Mouse (Mus musculus) midbrain, embryonic 10.5 days (tissue): ENCODE measurements at regions not wholly inside any gene's neighbourhood (a gene's known extent, or its start where the extent isn't known, plus 50 kb on each side); places are given as distances from the start of the nearest gene placed in this dataset.
"Not testable (repeated sequence)": the region's sequence is repeated elsewhere in the genome, so short reads cannot be mapped to it uniquely, and the experiment has no call there.

Source experiments
- DNase-seq: peaks from one replicate; pipeline ENCODE4 v3.0.0-alpha.2; 2017; ENCODE audit warnings: low spot score
- H3K27ac ChIP-seq: fragments of 300-500 bp; sonication (generic); replicated peaks from 2 replicates; pipeline ENCODE4 v1.5.1; 2016; ENCODE audit warnings: mild to moderate bottlenecking
- H3K27me3 ChIP-seq: fragments of 300-500 bp; sonication (generic); 2 replicates; pipeline ENCODE4 v1.6.1; 2016; ENCODE audit warnings: low read depth, mild to moderate bottlenecking; ENCODE audit not compliant: poor library complexity, severe bottlenecking
- H3K36me3 ChIP-seq: fragments of 300-500 bp; sonication (generic); 2 replicates; pipeline ENCODE4 v1.6.1; 2016; ENCODE audit warnings: mild to moderate bottlenecking, moderate library complexity
- H3K4me1 ChIP-seq: fragments of 300-500 bp; sonication (generic); 2 replicates; pipeline ENCODE4 v1.6.1; 2016
- H3K4me3 ChIP-seq: fragments of 300-500 bp; sonication (generic); 2 replicates; pipeline ENCODE4 v1.5.1; 2016; ENCODE audit warnings: mild to moderate bottlenecking, moderate library complexity
- H3K9me3 ChIP-seq: fragments of 300-500 bp; sonication (generic); replicated peaks from 2 replicates; pipeline ENCODE4 v1.6.1; 2016; ENCODE audit warnings: mild to moderate bottlenecking
- WGBS: fragments of 180-500 bp; shearing (Covaris S2); methylation state at CpG from one replicate; pipeline ENCODE4 v1.1.7; 2016; 5-methylcytosine and 5-hydroxymethylcytosine counted together

- Histone ChIP-seq H3K9me3 (no peaks in the 10 kb centered on the region), H3K4me3 (no peak overlapping the region), H3K27me3 (peaks cover 8% of the 10 kb centered on the region; the same call in 1 of the 2 replicates), H3K36me3 (no peaks in the 10 kb centered on the region), H3K27ac (no peak overlapping the region), H3K4me1 (peaks cover 13% of the 10 kb centered on the region)
- DNase-seq: no peak
- 69% methylated on average over 3 of the region's 3 CpGs for WGBS
Measured at GRCm38 (mm10) chr1:51584925-51585424, 106.8 kb upstream of the Nabp1 start.

- Histone ChIP-seq H3K27me3 (peaks cover 10% of the 10 kb centered on the region; the same call in 1 of the 2 replicates), H3K4me3 (no peak overlapping the region), H3K27ac (no peak overlapping the region), H3K36me3 (no peaks in the 10 kb centered on the region), H3K9me3 (no peaks in the 10 kb centered on the region), H3K4me1 (peaks cover 20% of the 10 kb centered on the region)
- 90% methylated on average over 4 of the region's 4 CpGs for WGBS
- no peak for DNase-seq
Measured at GRCm38 (mm10) chr1:51583871-51584270, 105.6 kb upstream of the Nabp1 start.

GRCm38 (mm10) chr1:51580074-51580473, 101.8 kb upstream of the Nabp1 start:
- whole genome bisulfite sequencing: 10% methylated on average over 7 of the region's 7 CpGs

GRCm38 (mm10) chr1:51577701-51578100, 99.5 kb upstream of the Nabp1 start:
- peaks cover 20% of the 10 kb centered on the region for H3K4me1 ChIP-seq
- no peak overlapping the region for H3K27ac ChIP-seq
- H3K9me3 ChIP-seq: no peaks in the 10 kb centered on the region
- peaks cover 18% of the 10 kb centered on the region; the same call in 1 of the 2 replicates for H3K27me3 ChIP-seq
- H3K4me3 ChIP-seq: no peak overlapping the region
- H3K36me3 ChIP-seq: no peaks in the 10 kb centered on the region
- no peak for DNase-seq
- 88% methylated on average over 2 of the region's 2 CpGs for WGBS

More at GRCm38 (mm10) chr1:51580074-51580473, 101.8 kb upstream of the Nabp1 start:
- peaks cover 18% of the 10 kb centered on the region; the same call in 1 of the 2 replicates for H3K27me3 ChIP-seq
- DNase-seq: peak; percentile 30
- H3K27ac ChIP-seq: no peak overlapping the region
- no peaks in the 10 kb centered on the region for H3K9me3 ChIP-seq
- H3K36me3 ChIP-seq: no peaks in the 10 kb centered on the region
- H3K4me3 ChIP-seq: no peak overlapping the region
- H3K4me1 ChIP-seq: peaks cover 20% of the 10 kb centered on the region

- 89% methylated on average over 8 of the region's 8 CpGs for WGBS
- no peak overlapping the region for H3K27ac ChIP-seq
- no peaks in the 10 kb centered on the region for H3K4me1 ChIP-seq
- no peaks in the 10 kb centered on the region; the same call in 1 of the 2 replicates for H3K9me3 ChIP-seq
- DNase-seq: no peak
- H3K36me3 ChIP-seq: no peaks in the 10 kb centered on the region
- H3K27me3 ChIP-seq: no peaks in the 10 kb centered on the region
- no peak overlapping the region for H3K4me3 ChIP-seq
Measured at GRCm38 (mm10) chr1:51572314-51573078, 94.3 kb upstream of the Nabp1 start.

- WGBS: 93% methylated on average over 4 of the region's 4 CpGs
- H3K27ac ChIP-seq: no peak overlapping the region
- H3K9me3 ChIP-seq: no peaks in the 10 kb centered on the region; the same call in 1 of the 2 replicates
- H3K4me3 ChIP-seq: no peak overlapping the region
- no peaks in the 10 kb centered on the region for H3K36me3 ChIP-seq
- H3K4me1 ChIP-seq: no peaks in the 10 kb centered on the region
- no peaks in the 10 kb centered on the region for H3K27me3 ChIP-seq
- no peak for DNase-seq
Measured at GRCm38 (mm10) chr1:51569625-51570024, 91.4 kb upstream of the Nabp1 start.

GRCm38 (mm10) chr1:51566170-51566649, 88.0 kb upstream of the Nabp1 start:
- H3K9me3 ChIP-seq: no peaks in the 10 kb centered on the region; the same call in 1 of the 2 replicates
- no peak overlapping the region for H3K27ac ChIP-seq
- 79% methylated on average over 7 of the region's 7 CpGs for WGBS
- H3K36me3 ChIP-seq: no peaks in the 10 kb centered on the region
- no peaks in the 10 kb centered on the region for H3K4me1 ChIP-seq
- H3K27me3 ChIP-seq: no peaks in the 10 kb centered on the region
- no peak overlapping the region for H3K4me3 ChIP-seq
- DNase-seq: no peak

GRCm38 (mm10) chr1:51556616-51557015, 78.4 kb upstream of the Nabp1 start:
- H3K27me3 ChIP-seq, H3K27ac ChIP-seq, H3K36me3 ChIP-seq, H3K4me1 ChIP-seq, H3K9me3 ChIP-seq, DNase-seq, H3K4me3 ChIP-seq: not testable (repeated sequence)
- 94% methylated on average over 4 of the region's 4 CpGs for WGBS

GRCm38 (mm10) chr1:51553738-51554137, 75.5 kb upstream of the Nabp1 start:
- no peaks in the 10 kb centered on the region for H3K27me3 ChIP-seq
- WGBS: 82% methylated on average over 6 of the region's 6 CpGs
- no peak for DNase-seq
- no peak overlapping the region for H3K27ac ChIP-seq
- H3K36me3 ChIP-seq: no peaks in the 10 kb centered on the region
- H3K4me3 ChIP-seq: no peak overlapping the region
- H3K9me3 ChIP-seq: no peaks in the 10 kb centered on the region
- H3K4me1 ChIP-seq: no peaks in the 10 kb centered on the region

- H3K27me3 ChIP-seq: no peaks in the 10 kb centered on the region
- H3K36me3 ChIP-seq: no peaks in the 10 kb centered on the region
- H3K27ac ChIP-seq: no peak overlapping the region
- DNase-seq: no peak
- WGBS: 68% methylated on average over 5 of the region's 5 CpGs
- no peaks in the 10 kb centered on the region for H3K4me1 ChIP-seq
- H3K4me3 ChIP-seq: no peak overlapping the region
- H3K9me3 ChIP-seq: no peaks in the 10 kb centered on the region
Measured at GRCm38 (mm10) chr1:51551624-51552023, 73.4 kb upstream of the Nabp1 start.

- H3K27ac ChIP-seq: no peak overlapping the region
- peaks cover 8% of the 10 kb centered on the region; the same call in 1 of the 2 replicates for H3K4me1 ChIP-seq
- DNase-seq: no peak
- no peaks in the 10 kb centered on the region for H3K27me3 ChIP-seq
- no peak overlapping the region for H3K4me3 ChIP-seq
- H3K9me3 ChIP-seq: no peaks in the 10 kb centered on the region
- H3K36me3 ChIP-seq: no peaks in the 10 kb centered on the region
- WGBS: 92% methylated on average over 5 of the region's 5 CpGs
Measured at GRCm38 (mm10) chr1:51542801-51543200, 64.6 kb upstream of the Nabp1 start.

GRCm38 (mm10) chr1:51539634-51540033, 61.4 kb upstream of the Nabp1 start:
- H3K9me3 ChIP-seq: no peaks in the 10 kb centered on the region
- no peak overlapping the region for H3K4me3 ChIP-seq
- H3K27ac ChIP-seq: 0 out of 2 replicates have a peak overlapping the region, but pooled peaks have one; percentile 9
- 83% methylated on average over 4 of the region's 4 CpGs for WGBS
- no peaks in the 10 kb centered on the region for H3K27me3 ChIP-seq
- DNase-seq: no peak
- H3K36me3 ChIP-seq: no peaks in the 10 kb centered on the region
- peaks cover 8% of the 10 kb centered on the region; the same call in 1 of the 2 replicates for H3K4me1 ChIP-seq

GRCm38 (mm10) chr1:51538836-51539235, 60.6 kb upstream of the Nabp1 start:
- 76% methylated on average over 2 of the region's 2 CpGs for WGBS
- Histone ChIP-seq H3K4me1 (peaks cover 8% of the 10 kb centered on the region; the same call in 1 of the 2 replicates), H3K27ac (no peak overlapping the region), H3K4me3 (no peak overlapping the region), H3K9me3 (no peaks in the 10 kb centered on the region), H3K36me3 (no peaks in the 10 kb centered on the region), H3K27me3 (no peaks in the 10 kb centered on the region)
- no peak for DNase-seq
